Comparison of ENCODE assay signal across 29 mouse cellular contexts in the genomic region with DNA sequence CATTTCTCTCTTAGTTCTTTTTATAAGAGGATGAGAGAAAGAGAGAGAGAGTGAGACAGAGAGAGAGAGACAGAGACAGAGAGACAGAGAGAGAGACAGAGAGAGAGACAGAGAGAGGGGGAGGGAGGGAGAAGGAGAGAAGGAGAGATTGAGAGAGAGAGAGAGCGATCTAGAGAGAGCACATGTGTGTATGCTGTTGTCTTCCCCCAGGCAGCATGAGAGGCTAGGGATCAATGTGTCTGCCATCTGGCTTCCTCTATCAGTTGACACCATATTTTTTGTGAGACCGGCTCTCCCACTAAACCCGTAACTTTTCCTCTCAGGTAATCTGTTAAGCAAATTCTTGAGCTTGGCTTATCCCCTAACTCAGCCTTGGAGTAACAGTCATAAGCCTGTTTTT.
"Had no signal": no experiment of that assay in that cellular context is flagged by ENCODE, and none has a peak within 500 bp of the region (broad histone marks: within the 10 kb centered on the region; RNA-seq: fewer than 3 reads in every experiment).

No protein-coding gene starts in this region.

- H3K4me1 ChIP-seq: embryonic facial prominence, embryonic 10.5 days; embryonic facial prominence, embryonic 12.5 days; embryonic facial prominence, embryonic 13.5 days; embryonic facial prominence, embryonic 15.5 days; forebrain, embryonic 10.5 days; forebrain, embryonic 12.5 days; forebrain, embryonic 13.5 days; forebrain, embryonic 15.5 days had no signal

- H3K27me3 ChIP-seq: embryonic facial prominence, embryonic 12.5 days; embryonic facial prominence, embryonic 13.5 days; embryonic facial prominence, embryonic 15.5 days; forebrain, embryonic 12.5 days; forebrain, embryonic 13.5 days; forebrain, embryonic 15.5 days had no signal

- ATAC-seq: forebrain, embryonic 13.5 days; forebrain, embryonic 14.5 days; forebrain, embryonic 15.5 days; forebrain, embryonic 16.5 days; forebrain, postnatal 0 days had no signal

- H3K9me3 ChIP-seq: embryonic facial prominence, embryonic 10.5 days; embryonic facial prominence, embryonic 12.5 days; embryonic facial prominence, embryonic 13.5 days; embryonic facial prominence, embryonic 15.5 days; forebrain, embryonic 10.5 days; forebrain, embryonic 12.5 days; forebrain, embryonic 13.5 days; forebrain, embryonic 15.5 days had no signal

- H3K4me2 ChIP-seq: embryonic facial prominence, embryonic 12.5 days; embryonic facial prominence, embryonic 13.5 days; embryonic facial prominence, embryonic 15.5 days; forebrain, embryonic 12.5 days; forebrain, embryonic 13.5 days; forebrain, embryonic 15.5 days had no signal

- DNase-seq: cerebellum, adult 18-20 months; cerebellum, adult 2 months; cerebellum, adult 8-10 months; cerebellum, adult 9-10 months; cerebellum, adult 9-11 months; cerebellum, postnatal 10 days; cerebellum, postnatal 14 days; cerebellum, postnatal 25 days; cerebellum, postnatal 36 days; embryo, embryonic 11 days; forebrain, postnatal 0 days; gastrocnemius, adult 2 months; gastrocnemius, postnatal 10 days; gastrocnemius, postnatal 14 days; gastrocnemius, postnatal 25 days; gastrocnemius, postnatal 36 days; heart, adult 11 months; heart, adult 18-20 months had no signal

- H3K4me3 ChIP-seq: embryonic facial prominence, embryonic 10.5 days; embryonic facial prominence, embryonic 12.5 days; embryonic facial prominence, embryonic 13.5 days; embryonic facial prominence, embryonic 15.5 days; erythroblast, embryonic 14.5 days; forebrain, embryonic 10.5 days; forebrain, embryonic 12.5 days; forebrain, embryonic 13.5 days; forebrain, embryonic 15.5 days; gastrocnemius, adult 2 months had no signal

- H3K36me3 ChIP-seq: embryonic facial prominence, embryonic 10.5 days; embryonic facial prominence, embryonic 12.5 days; embryonic facial prominence, embryonic 13.5 days; embryonic facial prominence, embryonic 15.5 days; forebrain, embryonic 10.5 days; forebrain, embryonic 12.5 days; forebrain, embryonic 15.5 days had no signal

- H3K27ac ChIP-seq: embryonic facial prominence, embryonic 10.5 days; embryonic facial prominence, embryonic 12.5 days; embryonic facial prominence, embryonic 13.5 days; embryonic facial prominence, embryonic 15.5 days; forebrain, embryonic 10.5 days; forebrain, embryonic 12.5 days; forebrain, embryonic 13.5 days; forebrain, embryonic 15.5 days; gastrocnemius, adult 2 months had no signal

- H3K9ac ChIP-seq: embryonic facial prominence, embryonic 12.5 days; embryonic facial prominence, embryonic 13.5 days; embryonic facial prominence, embryonic 15.5 days; forebrain, embryonic 12.5 days; forebrain, embryonic 13.5 days; forebrain, embryonic 15.5 days; forebrain, postnatal 0 days had no signal
